Mouse (Mus musculus) forebrain, embryonic 15.5 days (tissue): ENCODE data around the gene Hdac1. TPM values are rescaled to one million over a fixed set of nuclear protein-coding genes. Genes with fewer than 3 reads are reported as not detected.

Experiments
- ATAC-seq: fragments of 200-750 bp; cut with Nextera tagmentation; replicated peaks from 2 replicates; pipeline ENCODE4 v1.8.0; 2017; ENCODE audit warnings: mild to moderate bottlenecking, moderate TSS enrichment, moderate library complexity
- H3K27ac ChIP-seq: fragments of 300-500 bp; sonication (generic); replicated peaks from 2 replicates; pipeline ENCODE4 v1.5.1; 2015; ENCODE audit warnings: mild to moderate bottlenecking, inconsistent platforms
- H3K27me3 ChIP-seq: fragments of 300-500 bp; sonication (generic); 2 replicates; pipeline ENCODE4 v1.6.1; 2015; ENCODE audit warnings: inconsistent platforms
- H3K36me3 ChIP-seq: fragments of 300-500 bp; sonication (generic); 2 replicates; pipeline ENCODE4 v1.6.1; 2015; ENCODE audit warnings: mild to moderate bottlenecking, inconsistent platforms
- H3K4me1 ChIP-seq: fragments of 300-500 bp; sonication (generic); 2 replicates; pipeline ENCODE4 v1.6.1; 2015; ENCODE audit warnings: inconsistent platforms
- H3K4me2 ChIP-seq: fragments of 300-500 bp; sonication (generic); replicated peaks from 2 replicates; pipeline ENCODE4 v1.6.1; 2015; ENCODE audit warnings: mild to moderate bottlenecking, inconsistent platforms
- H3K4me3 ChIP-seq: fragments of 300-500 bp; sonication (generic); 2 replicates; pipeline ENCODE4 v1.5.1; 2015; ENCODE audit warnings: mild to moderate bottlenecking, inconsistent platforms
- H3K9ac ChIP-seq: fragments of 300-500 bp; sonication (generic); replicated peaks from 2 replicates; pipeline ENCODE4 v1.6.1; 2015; ENCODE audit warnings: mild to moderate bottlenecking, inconsistent platforms
- H3K9me3 ChIP-seq: fragments of 300-500 bp; sonication (generic); 2 replicates; pipeline ENCODE4 v1.6.1; 2016; ENCODE audit warnings: inconsistent platforms
- WGBS: fragments of 180-500 bp; shearing (Covaris S2); methylation state at CpG from one replicate; pipeline ENCODE4 v1.1.7; 2015; ENCODE audit warnings: mixed read lengths; 5-methylcytosine and 5-hydroxymethylcytosine counted together
- polyA plus RNA-seq: library from polyadenylated mRNA; unstranded; fragments of >200 nt; fragmentation: Nextera tagmentation; extraction: Ambion mirVana; gene quantifications from 2 replicates; pipeline ENCODE4 v1.2.1, GENCODE M21; 2015

The Hdac1 gene
- polyA plus RNA-seq, 1 experiment from 2014 or later, result 119 TPM

DNA sequence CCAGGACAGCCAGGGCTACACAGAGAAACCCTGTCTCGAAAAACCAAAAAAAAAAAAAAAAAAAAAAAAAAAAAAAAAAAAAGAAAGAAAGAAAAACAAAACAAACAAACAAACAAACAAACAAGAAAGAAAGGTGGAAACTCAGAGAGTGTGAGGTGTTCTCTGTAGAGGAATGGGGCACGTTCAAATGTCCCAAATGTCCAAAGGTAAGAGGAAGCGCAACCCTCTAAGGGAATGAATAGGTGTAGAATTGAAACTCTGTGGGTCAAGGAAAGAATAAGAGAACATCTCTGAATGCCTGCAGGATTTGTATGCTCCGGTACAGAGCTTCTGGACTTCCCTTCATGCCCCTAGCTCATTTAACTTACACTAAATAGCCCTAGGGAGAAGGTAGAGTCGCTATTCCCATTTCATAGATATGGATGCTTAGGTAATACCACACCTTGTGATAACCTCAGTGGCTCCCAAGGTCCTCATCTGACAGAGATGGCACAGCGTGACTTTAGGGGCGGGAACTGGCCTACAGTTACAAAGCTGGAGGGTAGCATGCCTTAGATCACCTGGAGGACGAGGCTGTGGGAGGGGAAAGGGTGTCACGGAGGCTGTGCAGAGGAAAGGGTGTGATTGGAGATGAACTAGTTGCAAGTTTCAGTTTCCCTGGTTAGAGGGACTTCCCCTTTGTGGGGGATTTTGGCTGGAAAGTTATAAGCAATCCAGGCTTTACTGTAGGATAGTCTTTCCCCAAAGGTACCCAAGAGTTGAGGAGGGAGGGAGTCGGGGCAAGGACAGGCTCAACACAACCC is 34.9 kb downstream of the Hdac1 start:
- no peak overlapping the region for H3K4me3 ChIP-seq
- no peaks in the 10 kb centered on the region for H3K36me3 ChIP-seq
- H3K9ac ChIP-seq, result no peak overlapping the region
- no peaks in the 10 kb centered on the region for H3K9me3 ChIP-seq
- H3K4me2 ChIP-seq, result no peak overlapping the region
- WGBS, result 72% methylated on average over 9 of the region's 10 CpGs
- H3K27ac ChIP-seq, result no peak overlapping the region
- no peaks in the 10 kb centered on the region for H3K27me3 ChIP-seq
- no peak for ATAC-seq
- peaks cover 8% of the 10 kb centered on the region for H3K4me1 ChIP-seq

GRCm38 (mm10) chr4:129505511-129505910 is 37.0 kb downstream of the Hdac1 start:
- WGBS, result 79% methylated on average over 3 of the region's 3 CpGs
- Histone ChIP-seq H3K9me3 (no peaks in the 10 kb centered on the region), H3K27me3 (no peaks in the 10 kb centered on the region), H3K9ac (no peak overlapping the region), H3K27ac (no peak overlapping the region), H3K4me2 (no peak overlapping the region), H3K36me3 (no peaks in the 10 kb centered on the region), H3K4me3 (no peak overlapping the region), H3K4me1 (peaks cover 12% of the 10 kb centered on the region)
- ATAC-seq, result no peak

DNA sequence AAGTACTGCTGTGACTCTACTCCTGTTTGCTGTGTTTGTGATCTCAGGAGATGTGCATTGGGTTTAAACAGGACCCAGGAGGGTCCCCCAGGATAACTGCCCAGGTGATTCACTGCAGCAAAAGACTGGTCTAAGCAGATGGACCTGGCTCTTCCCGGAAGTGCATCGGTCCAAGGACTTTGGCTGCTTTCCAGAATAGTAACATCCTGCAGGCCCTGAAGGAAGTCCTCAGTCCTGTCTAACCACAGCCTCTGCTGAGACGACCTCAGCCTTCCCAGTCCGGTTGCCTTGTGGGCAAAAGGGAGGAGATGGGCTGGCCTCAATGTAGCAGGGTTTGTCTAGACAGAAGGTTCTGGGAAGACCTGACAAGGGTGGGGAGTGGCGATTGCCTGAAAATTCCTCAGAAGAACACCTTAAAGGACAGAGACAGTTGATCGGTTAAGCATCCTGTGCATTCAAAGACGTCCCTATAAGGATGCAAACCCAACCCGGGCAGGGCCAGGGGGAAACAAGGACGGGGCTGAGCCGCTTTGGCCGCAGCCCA is 39.5 kb downstream of the Hdac1 start:
- no peak for ATAC-seq
- WGBS, result 80% methylated on average over 11 of the region's 11 CpGs
- H3K27ac ChIP-seq, result no peak overlapping the region
- H3K9ac ChIP-seq, result no peak overlapping the region
- no peaks in the 10 kb centered on the region for H3K27me3 ChIP-seq
- no peak overlapping the region for H3K4me2 ChIP-seq
- peaks cover 4% of the 10 kb centered on the region; the same call in 1 of the 2 replicates for H3K4me1 ChIP-seq
- H3K9me3 ChIP-seq, result no peaks in the 10 kb centered on the region
- H3K36me3 ChIP-seq, result no peaks in the 10 kb centered on the region
- no peak overlapping the region for H3K4me3 ChIP-seq

DNA sequence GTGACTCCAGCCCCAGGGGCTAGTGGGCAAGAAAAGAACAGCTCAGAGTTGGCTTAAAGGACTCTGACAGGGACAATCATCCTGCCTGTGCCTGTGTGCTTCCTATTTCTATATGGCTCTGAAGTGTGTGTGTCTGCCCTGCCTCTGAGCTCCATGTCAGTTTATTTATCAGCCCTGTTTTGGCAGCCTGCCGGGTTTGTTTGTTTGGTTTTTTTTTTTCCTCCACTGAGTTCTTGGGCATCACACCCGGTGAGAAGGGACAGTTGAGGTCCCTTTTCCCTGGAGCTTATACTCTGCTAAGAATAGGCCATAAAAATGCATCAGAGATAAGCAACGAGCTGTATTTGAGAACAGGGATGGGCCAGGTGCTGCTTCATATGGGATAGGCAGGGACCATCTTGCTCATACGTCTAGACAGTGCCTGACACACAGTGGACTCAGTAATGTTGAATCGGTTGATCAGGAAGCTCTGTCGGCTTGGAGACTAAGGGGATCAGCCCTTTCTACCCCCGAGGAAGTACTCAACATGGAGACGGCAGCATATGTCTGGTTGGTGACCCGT is 40.1 kb downstream of the Hdac1 start:
- Histone ChIP-seq H3K4me3 (no peak overlapping the region), H3K27ac (no peak overlapping the region), H3K4me1 (peaks cover 4% of the 10 kb centered on the region; the same call in 1 of the 2 replicates), H3K36me3 (no peaks in the 10 kb centered on the region), H3K4me2 (no peak overlapping the region), H3K27me3 (no peaks in the 10 kb centered on the region), H3K9ac (no peak overlapping the region), H3K9me3 (no peaks in the 10 kb centered on the region)
- WGBS, result 84% methylated on average over 9 of the region's 9 CpGs
- no peak for ATAC-seq

- Histone ChIP-seq H3K9ac (peak overlapping the region; percentile 55), H3K9me3 (no peaks in the 10 kb centered on the region), H3K27ac (peak overlapping the region; percentile 56), H3K4me3 (peak overlapping the region; percentile 47), H3K27me3 (no peaks in the 10 kb centered on the region), H3K36me3 (no peaks in the 10 kb centered on the region), H3K4me2 (peak overlapping the region; percentile 65), H3K4me1 (peaks cover 15% of the 10 kb centered on the region)
- peak; percentile 77 for ATAC-seq
- 1% methylated on average over 49 of the region's 49 CpGs for WGBS
Measured at GRCm38 (mm10) chr4:129500607-129501566, 41.6 kb downstream of the Hdac1 start.

- H3K4me1 ChIP-seq, result peaks cover 20% of the 10 kb centered on the region
- 81% methylated on average over 8 of the region's 8 CpGs for WGBS
- H3K27ac ChIP-seq, result no peak overlapping the region
- peak overlapping the region; percentile 47; the same call in 1 of the 2 replicates for H3K4me3 ChIP-seq
- no peak overlapping the region for H3K9ac ChIP-seq
- H3K4me2 ChIP-seq, result peak overlapping the region; percentile 65
- H3K27me3 ChIP-seq, result no peaks in the 10 kb centered on the region
- no peaks in the 10 kb centered on the region for H3K36me3 ChIP-seq
- no peak for ATAC-seq
- no peaks in the 10 kb centered on the region for H3K9me3 ChIP-seq
Measured at GRCm38 (mm10) chr4:129500017-129500416, 42.5 kb downstream of the Hdac1 start.

DNA sequence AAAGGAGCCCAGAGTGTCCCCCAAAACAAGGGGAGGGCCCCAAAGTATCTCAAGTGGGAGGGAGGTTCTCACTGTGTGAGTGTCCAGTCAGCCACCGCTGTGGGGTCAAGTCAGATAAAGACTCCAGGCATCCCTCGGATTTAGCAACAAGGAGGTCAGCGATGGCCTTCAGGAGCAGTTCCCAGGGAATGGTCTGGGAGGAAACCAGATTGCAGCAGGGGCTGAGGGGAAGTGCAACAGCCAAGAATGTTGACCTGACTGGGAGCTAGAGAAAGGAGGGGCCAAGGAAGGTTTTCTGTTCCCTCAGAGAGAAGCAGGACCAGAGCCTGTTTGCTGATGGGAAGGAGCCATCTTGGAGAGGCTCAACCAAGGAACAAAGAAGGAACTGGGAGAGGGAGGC is 43.6 kb downstream of the Hdac1 start:
- Histone ChIP-seq H3K36me3 (no peaks in the 10 kb centered on the region), H3K9ac (no peak overlapping the region), H3K27me3 (no peaks in the 10 kb centered on the region), H3K4me2 (no peak overlapping the region), H3K4me1 (peaks cover 20% of the 10 kb centered on the region), H3K4me3 (no peak overlapping the region), H3K27ac (no peak overlapping the region), H3K9me3 (no peaks in the 10 kb centered on the region)
- WGBS, result 90% methylated on average over 3 of the region's 3 CpGs
- no peak for ATAC-seq

- Histone ChIP-seq H3K27me3 (peaks cover 10% of the 10 kb centered on the region), H3K36me3 (no peaks in the 10 kb centered on the region), H3K9me3 (no peaks in the 10 kb centered on the region), H3K9ac (peak overlapping the region; percentile 38), H3K4me2 (peak overlapping the region; percentile 37), H3K4me3 (peak overlapping the region; percentile 29), H3K27ac (peak overlapping the region; percentile 85), H3K4me1 (peaks cover 24% of the 10 kb centered on the region)
- no peak for ATAC-seq
- WGBS, result 56% methylated on average over 6 of the region's 6 CpGs
Measured at GRCm38 (mm10) chr4:129496631-129497030, 45.9 kb downstream of the Hdac1 start.

DNA sequence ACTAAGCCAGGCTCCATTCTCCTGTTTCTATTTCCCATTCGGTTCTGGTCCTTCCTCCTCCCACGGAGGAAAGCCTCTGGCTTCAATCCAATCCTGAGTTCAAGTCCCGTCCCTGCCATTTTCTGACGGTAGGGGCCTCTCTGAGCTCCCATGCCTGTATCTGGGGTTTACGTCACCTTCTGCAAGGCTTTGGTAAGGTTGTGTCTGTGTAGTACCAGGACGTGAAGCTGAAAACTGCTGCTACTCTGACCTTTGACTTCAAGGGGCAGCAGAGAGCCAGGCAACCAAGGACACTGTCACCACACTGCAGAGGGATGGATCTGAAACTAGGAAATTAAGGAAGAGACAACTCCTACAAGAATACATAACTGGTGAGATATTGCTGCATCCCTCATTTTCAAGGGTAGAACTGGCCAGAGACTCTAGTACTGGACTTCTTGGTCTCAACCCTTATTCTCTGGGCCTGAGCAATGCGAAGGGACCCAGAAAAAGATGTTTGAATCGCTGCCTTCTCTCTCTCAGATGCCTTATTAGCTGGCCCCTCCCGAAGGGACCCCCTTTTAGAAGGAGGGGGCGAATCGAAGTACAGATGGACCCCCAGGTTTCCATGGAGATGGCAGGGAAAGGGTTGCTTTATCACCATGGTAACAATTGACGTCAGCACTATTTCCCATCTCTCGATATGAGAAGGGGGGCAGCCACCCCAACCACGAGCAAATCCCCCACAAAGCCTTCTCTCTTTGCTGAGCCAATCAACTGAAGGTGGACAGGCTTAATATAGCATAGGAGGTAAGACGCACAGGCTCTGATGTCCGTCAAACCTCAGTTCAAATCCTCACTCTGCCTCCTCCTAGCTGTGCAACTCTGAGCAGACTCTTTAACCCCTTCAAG is 46.6 kb downstream of the Hdac1 start:
- Histone ChIP-seq H3K4me3 (peak overlapping the region; percentile 29), H3K9me3 (no peaks in the 10 kb centered on the region), H3K4me2 (peak overlapping the region; percentile 37), H3K4me1 (peaks cover 27% of the 10 kb centered on the region), H3K36me3 (no peaks in the 10 kb centered on the region), H3K9ac (peak overlapping the region; percentile 38), H3K27ac (peak overlapping the region; percentile 85), H3K27me3 (peaks cover 17% of the 10 kb centered on the region)
- ATAC-seq, result peak; percentile 53
- 18% methylated on average over 16 of the region's 16 CpGs for WGBS

GRCm38 (mm10) chr4:129494681-129495080 is 47.8 kb downstream of the Hdac1 start:
- H3K4me2 ChIP-seq, result no peak overlapping the region
- no peak overlapping the region for H3K4me3 ChIP-seq
- H3K27ac ChIP-seq, result no peak overlapping the region
- 70% methylated on average over 7 of the region's 7 CpGs for WGBS
- H3K4me1 ChIP-seq, result peaks cover 29% of the 10 kb centered on the region
- no peak overlapping the region for H3K9ac ChIP-seq
- H3K9me3 ChIP-seq, result no peaks in the 10 kb centered on the region
- peaks cover under 1% of the 10 kb centered on the region; the same call in 1 of the 2 replicates for H3K36me3 ChIP-seq
- peaks cover 19% of the 10 kb centered on the region for H3K27me3 ChIP-seq
- no peak for ATAC-seq
